Mouse (Mus musculus) C2C12 (cell line): Measurements from ENCODE around the gene Entpd1. TPM values are rescaled to one million over a fixed set of nuclear protein-coding genes. Genes with fewer than 3 reads are reported as not detected.

ENCODE experiments used
- H3K27me3 ChIP-seq: one replicate; pipeline ENCODE4 v1.6.1; 2011; ENCODE audit not compliant: control insufficient read depth, insufficient read depth, insufficient read length
- H3K36me3 ChIP-seq: one replicate; pipeline ENCODE4 v1.6.1; 2011; ENCODE audit not compliant: control insufficient read depth, insufficient read depth
- H3K4me3 ChIP-seq: one replicate; pipeline ENCODE4 v1.5.1; 2011; ENCODE audit warnings: mild to moderate bottlenecking, control low read depth; ENCODE audit not compliant: poor library complexity, insufficient read depth, severe bottlenecking
- H3K79me2 ChIP-seq: one replicate; pipeline ENCODE4 v1.6.1; 2011; ENCODE audit not compliant: control insufficient read depth, insufficient read depth
- H3K79me3 ChIP-seq: one replicate; pipeline ENCODE4 v1.6.1; 2011; ENCODE audit warnings: low read depth, control low read depth
- H3ac ChIP-seq: one replicate; pipeline ENCODE3; 2011; ENCODE audit warnings: low read depth; ENCODE audit not compliant: control insufficient read depth, insufficient read length
- CEBPB ChIP-seq: IDR thresholded peaks from one replicate; pipeline ENCODE4 v1.6.1; 2011; ENCODE audit warnings: low read depth, mild to moderate bottlenecking, control low read depth, moderate library complexity
- CTCF ChIP-seq: IDR thresholded peaks from one replicate; pipeline ENCODE4 v1.5.1; 2011; ENCODE audit not compliant: control insufficient read depth, insufficient read depth, insufficient read length
- FOSL1 ChIP-seq: IDR thresholded peaks from one replicate; pipeline ENCODE4 v1.8.0; 2011; ENCODE audit warnings: mild to moderate bottlenecking, low read length; ENCODE audit not compliant: poor library complexity, insufficient read depth, severe bottlenecking
- MAX ChIP-seq: IDR thresholded peaks from one replicate; pipeline ENCODE4 v1.6.1; 2011; ENCODE audit warnings: mild to moderate bottlenecking, control low read depth
- MYOD1 ChIP-seq: IDR thresholded peaks from one replicate; pipeline ENCODE4 v1.6.1; 2011; ENCODE audit warnings: low read depth; ENCODE audit not compliant: control insufficient read depth, insufficient read length
- MYOG ChIP-seq: IDR thresholded peaks from one replicate; pipeline ENCODE4 v1.6.1; 2011; ENCODE audit not compliant: control insufficient read depth, insufficient read length; ENCODE audit errors: extremely low read depth
- USF1 ChIP-seq: IDR thresholded peaks from one replicate; pipeline ENCODE4 v1.6.1; 2011; ENCODE audit warnings: low read depth, mild to moderate bottlenecking, control low read depth, moderate library complexity
- polyA plus RNA-seq: library from polyadenylated mRNA; unstranded; fragments of >200 nt; fragmentation: generic; extraction: Trizol; gene quantifications from one replicate; pipeline ENCODE4 v1.2.1, GENCODE M21; 2012; ENCODE audit warnings: missing spikeins

The Entpd1 gene
- polyA plus RNA-seq, 1 experiment, result not detected

- no peak for TF ChIP-seq CTCF
- no peak for TF ChIP-seq FOSL1
- TF ChIP-seq MYOD1, result no peak
- no peak for TF ChIP-seq CEBPB
- TF ChIP-seq MYOG, result no peak
- TF ChIP-seq MAX, result no peak
- TF ChIP-seq USF1, result no peak
- no peaks in the 10 kb centered on the region for H3K79me3 ChIP-seq
- no peak overlapping the region for H3ac ChIP-seq
- no peaks in the 10 kb centered on the region for H3K79me2 ChIP-seq
- peaks cover 25% of the 10 kb centered on the region for H3K27me3 ChIP-seq
- no peaks in the 10 kb centered on the region for H3K36me3 ChIP-seq
- no peak overlapping the region for H3K4me3 ChIP-seq
These were observed 176.0 kb downstream of the Entpd1 start for GRCm38 (mm10) chr19:40788004-40788714.

GRCm38 (mm10) chr19:40788715-40789084, 176.5 kb downstream of the Entpd1 start:
- TF ChIP-seq MAX (no peak), MYOG (no peak), FOSL1 (no peak), MYOD1 (no peak), CEBPB (no peak), USF1 (no peak), CTCF (no peak)
- Histone ChIP-seq H3K36me3 (no peaks in the 10 kb centered on the region), H3K79me3 (no peaks in the 10 kb centered on the region), H3K27me3 (peaks cover 26% of the 10 kb centered on the region), H3ac (no peak overlapping the region), H3K4me3 (no peak overlapping the region), H3K79me2 (no peaks in the 10 kb centered on the region)

Other genes with a start within 250 kb of the Entpd1 start
- 9.0 TPM for gene Sorbs1, start 98.6 kb upstream of the Entpd1 start, polyA plus RNA-seq
- 59.5 TPM for gene Aldh18a1, start 23.9 kb upstream of the Entpd1 start, polyA plus RNA-seq
- 3.1 TPM for gene Tctn3, start 133 bp upstream of the Entpd1 start, polyA plus RNA-seq
- not detected for gene Cc2d2b, start 136.4 kb downstream of the Entpd1 start, polyA plus RNA-seq
- 2.4 TPM for gene Ccnj, start 218.9 kb downstream of the Entpd1 start, polyA plus RNA-seq